Mouse (Mus musculus): Measurements from ENCODE around the gene Mbd6. TPM values are rescaled to one million over a fixed set of nuclear protein-coding genes. Genes with fewer than 3 reads are reported as not detected.
A peak's percentile ranks its signal among the peaks of the same experiment; 100 is the strongest.

Mbd6 gene
- polyA plus RNA-seq, 1 experiment from 2014 or later, result 22.6 TPM

DNA sequence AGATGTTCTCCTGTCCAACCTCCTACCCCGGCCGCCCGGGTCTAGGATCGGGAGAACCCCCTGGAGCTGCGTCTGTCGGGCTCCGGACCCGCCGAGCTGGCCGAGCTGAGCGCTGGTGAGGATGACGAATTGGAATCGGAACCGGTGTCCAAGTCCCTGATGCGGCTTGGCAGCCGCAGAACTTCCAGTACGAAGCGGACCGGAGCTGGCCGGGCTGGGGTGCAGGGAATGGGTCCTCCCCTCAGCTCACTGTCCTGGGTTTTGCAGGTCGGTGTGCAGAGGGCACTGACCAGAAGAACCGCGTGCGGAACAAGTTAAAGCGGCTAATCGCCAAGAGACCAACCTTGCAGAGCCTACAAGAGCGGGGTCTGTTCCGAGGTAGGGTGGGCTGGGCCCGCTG lies 38.0 kb upstream of the Mbd6 start:
- Histone ChIP-seq H3K4me3 (ENCODE audit: low read depth, low read length) (peak overlapping the region; percentile 28), H3K4me2 (ENCODE audit: low read depth, low read length, severe bottlenecking) (peak overlapping the region; percentile 57), H3K36me3 (ENCODE audit: control insufficient read depth, insufficient read depth, low read length) (no peaks in the 10 kb centered on the region), H3K27ac (ENCODE audit: low read depth, low read length) (no peak overlapping the region), H3K4me1 (replicated peaks; ENCODE audit: control insufficient read depth, insufficient read depth, low read length) (peaks cover 11% of the 10 kb centered on the region), H3K27me3 (ENCODE audit: control insufficient read depth, insufficient read depth, low read length) (peaks cover 53% of the 10 kb centered on the region), H3K9ac (ENCODE audit: low read length) (peak overlapping the region; percentile 29), H3K9me3 (ENCODE audit: control insufficient read depth, low read length) (no peaks in the 10 kb centered on the region; the same call in 1 of the 2 replicates)
- no peak for ATAC-seq (replicated peaks; ENCODE audit: low FRiP score)
- 5% methylated on average over 29 of the region's 29 CpGs for WGBS
- DNase-seq (ENCODE audit: low spot score), result no peak

DNA sequence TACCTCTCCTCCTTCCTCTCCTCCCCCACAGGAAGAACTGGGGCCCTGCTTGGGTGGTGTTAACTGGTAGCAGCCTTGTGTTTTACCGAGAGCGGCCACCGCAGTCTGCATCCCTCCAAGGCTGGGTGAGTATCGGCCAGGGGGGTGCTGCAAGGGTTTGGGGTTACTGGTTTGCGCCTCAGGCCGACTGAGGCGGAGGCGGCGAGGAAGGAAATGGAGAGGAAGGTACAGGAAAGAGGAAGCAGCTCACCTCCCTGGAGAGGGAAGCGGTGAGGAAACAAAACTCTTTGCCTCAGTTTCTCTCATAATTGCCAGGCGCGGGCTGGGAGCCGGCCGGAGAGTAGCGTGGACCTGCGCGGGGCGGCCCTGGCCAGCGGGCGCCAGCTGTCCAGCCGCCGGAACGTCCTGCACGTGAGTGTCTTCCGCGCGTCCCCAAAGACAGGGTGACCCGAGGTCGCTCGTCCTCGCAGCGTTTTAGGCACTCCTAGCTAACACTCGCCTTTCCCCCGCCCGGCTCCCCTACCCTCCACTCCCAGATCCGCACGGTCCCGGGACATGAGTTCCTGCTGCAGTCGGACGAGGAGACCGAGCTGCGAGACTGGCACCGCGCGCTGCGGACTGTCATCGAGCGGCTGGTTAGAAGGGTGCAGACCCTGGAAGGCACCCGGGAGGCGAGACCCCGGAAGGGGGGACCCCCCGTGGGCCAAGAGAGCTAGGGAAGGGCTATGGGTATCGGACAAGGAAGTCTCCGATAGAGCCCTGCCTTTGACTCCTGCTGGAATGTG lies 37.4 kb upstream of the Mbd6 start:
- no peaks in the 10 kb centered on the region for H3K36me3 ChIP-seq (ENCODE audit: control insufficient read depth, insufficient read depth, low read length)
- H3K9me3 ChIP-seq (ENCODE audit: control insufficient read depth, low read length), result no peaks in the 10 kb centered on the region; the same call in 1 of the 2 replicates
- peak overlapping the region; percentile 28 for H3K4me3 ChIP-seq (ENCODE audit: low read depth, low read length)
- H3K27me3 ChIP-seq (ENCODE audit: control insufficient read depth, insufficient read depth, low read length), result peaks cover 53% of the 10 kb centered on the region
- peak; percentile 71 for DNase-seq (ENCODE audit: low spot score)
- H3K9ac ChIP-seq (ENCODE audit: low read length), result peak overlapping the region; percentile 29
- WGBS, result under 1% methylated on average over 54 of the region's 54 CpGs
- H3K4me2 ChIP-seq (ENCODE audit: low read depth, low read length, severe bottlenecking), result peak overlapping the region; percentile 57
- H3K4me1 ChIP-seq (replicated peaks; ENCODE audit: control insufficient read depth, insufficient read depth, low read length), result peaks cover 11% of the 10 kb centered on the region
- 0 out of 2 replicates have a peak, but pooled peaks have one; percentile 32 for ATAC-seq (replicated peaks; ENCODE audit: low FRiP score)
- H3K27ac ChIP-seq (ENCODE audit: low read depth, low read length), result no peak overlapping the region

DNA sequence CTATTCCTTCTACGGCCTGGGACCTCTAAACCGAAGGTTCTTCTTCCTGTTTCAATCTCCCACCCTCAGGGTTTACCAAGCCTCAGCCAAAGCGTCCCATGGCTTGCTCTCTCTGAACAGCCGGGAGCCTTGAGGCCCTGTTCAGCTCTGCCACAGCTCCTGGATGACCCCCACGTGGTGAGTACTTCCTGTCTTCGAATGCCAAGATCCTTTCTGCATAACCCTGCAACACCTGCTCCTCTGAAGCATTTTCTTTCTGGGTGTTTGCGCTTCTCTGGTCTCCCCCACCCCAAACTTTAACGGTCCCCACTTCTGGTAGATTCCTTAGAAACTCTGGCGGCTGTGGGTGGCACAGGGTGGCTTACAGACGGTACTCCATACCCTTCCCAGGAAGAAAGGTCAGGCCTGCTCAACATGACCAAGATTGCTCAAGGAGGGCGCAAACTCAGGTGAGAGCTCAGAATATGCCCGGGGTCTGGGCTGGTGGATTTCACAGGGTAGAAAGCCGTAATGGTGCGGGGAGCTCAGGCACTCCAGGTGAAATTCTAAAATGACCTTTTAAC lies 36.7 kb upstream of the Mbd6 start:
- Histone ChIP-seq H3K4me3 (ENCODE audit: low read depth, low read length) (0 out of 2 replicates have a peak overlapping the region, but pooled peaks have one; percentile 28), H3K36me3 (ENCODE audit: control insufficient read depth, insufficient read depth, low read length) (no peaks in the 10 kb centered on the region), H3K27ac (ENCODE audit: low read depth, low read length) (no peak overlapping the region), H3K9ac (ENCODE audit: low read length) (peak overlapping the region; percentile 29), H3K4me1 (replicated peaks; ENCODE audit: control insufficient read depth, insufficient read depth, low read length) (peaks cover 11% of the 10 kb centered on the region), H3K4me2 (ENCODE audit: low read depth, low read length, severe bottlenecking) (no peak overlapping the region), H3K27me3 (ENCODE audit: control insufficient read depth, insufficient read depth, low read length) (peaks cover 53% of the 10 kb centered on the region), H3K9me3 (ENCODE audit: control insufficient read depth, low read length) (no peaks in the 10 kb centered on the region; the same call in 1 of the 2 replicates)
- WGBS, result 25% methylated on average over 14 of the region's 14 CpGs
- ATAC-seq (replicated peaks; ENCODE audit: low FRiP score) (no peak), DNase-seq (ENCODE audit: low spot score) (no peak)

DNA sequence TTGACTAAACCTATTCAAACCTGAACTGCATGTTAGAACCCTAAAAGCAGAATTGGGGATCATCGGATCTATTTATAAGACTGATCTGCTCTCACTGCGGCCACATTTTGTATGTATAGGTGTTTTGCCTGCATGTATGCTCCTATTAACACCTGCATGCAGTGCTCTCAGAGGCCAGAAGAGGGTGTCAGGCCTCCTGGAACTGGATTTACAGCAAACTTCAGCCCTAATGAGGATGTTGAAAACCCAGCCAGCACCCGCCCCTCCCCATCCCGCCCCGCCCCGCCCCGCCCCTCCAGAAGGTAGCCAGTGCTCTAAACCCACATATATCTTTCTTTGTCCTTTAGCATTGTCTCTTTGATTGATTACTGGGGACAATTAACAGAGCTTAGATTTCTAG lies 35.7 kb upstream of the Mbd6 start:
- WGBS, result 9% methylated on average over 7 of the region's 7 CpGs
- H3K36me3 ChIP-seq (ENCODE audit: control insufficient read depth, insufficient read depth, low read length), result no peaks in the 10 kb centered on the region
- no peak overlapping the region for H3K27ac ChIP-seq (ENCODE audit: low read depth, low read length)
- H3K4me3 ChIP-seq (ENCODE audit: low read depth, low read length), result no peak overlapping the region
- no peak overlapping the region for H3K4me2 ChIP-seq (ENCODE audit: low read depth, low read length, severe bottlenecking)
- H3K9ac ChIP-seq (ENCODE audit: low read length), result no peak overlapping the region
- H3K9me3 ChIP-seq (ENCODE audit: control insufficient read depth, low read length), result no peaks in the 10 kb centered on the region; the same call in 1 of the 2 replicates
- DNase-seq (ENCODE audit: low spot score), result peak; percentile 70
- ATAC-seq (replicated peaks; ENCODE audit: low FRiP score), result no peak
- peaks cover 11% of the 10 kb centered on the region for H3K4me1 ChIP-seq (replicated peaks; ENCODE audit: control insufficient read depth, insufficient read depth, low read length)
- H3K27me3 ChIP-seq (ENCODE audit: control insufficient read depth, insufficient read depth, low read length), result peaks cover 51% of the 10 kb centered on the region

DNA sequence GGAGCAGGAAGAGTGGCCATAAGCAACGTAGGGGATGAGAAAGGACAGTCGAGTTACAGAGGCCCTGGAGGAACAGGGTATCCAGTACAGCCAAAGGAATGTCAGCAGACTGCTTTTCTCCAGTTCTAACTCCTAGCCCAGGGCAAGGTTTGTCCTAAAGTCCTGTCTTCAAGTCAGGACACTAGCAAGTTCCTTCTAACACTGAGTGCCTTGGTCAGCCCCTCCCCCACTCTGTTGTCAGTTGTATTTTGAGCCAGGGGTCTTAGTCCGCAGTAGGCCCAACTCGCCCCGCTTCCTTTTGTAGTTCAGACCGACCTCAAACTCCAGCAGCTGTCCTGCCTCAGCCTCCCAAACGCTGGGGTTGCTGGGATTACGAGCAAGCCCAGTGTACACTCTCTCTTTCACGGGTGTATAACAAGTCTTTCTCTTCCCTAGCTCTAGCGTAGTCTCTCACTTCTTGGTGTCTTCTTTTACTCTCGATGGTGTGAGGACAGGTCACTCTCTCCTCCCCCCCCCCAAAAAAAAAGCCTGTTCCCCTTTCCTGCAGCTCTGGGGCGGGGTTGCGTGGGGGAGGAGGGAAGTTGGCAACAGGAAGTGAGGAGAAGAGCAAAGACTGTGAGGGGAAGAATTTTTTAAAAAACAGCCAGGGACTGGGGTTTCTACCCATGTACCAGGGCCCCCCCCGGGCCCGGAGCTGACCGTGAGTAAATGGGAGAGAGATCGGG lies 34.5 kb upstream of the Mbd6 start:
- H3K9me3 ChIP-seq (ENCODE audit: control insufficient read depth, low read length), result no peaks in the 10 kb centered on the region; the same call in 1 of the 2 replicates
- H3K27me3 ChIP-seq (ENCODE audit: control insufficient read depth, insufficient read depth, low read length), result peaks cover 43% of the 10 kb centered on the region
- peaks cover 11% of the 10 kb centered on the region for H3K4me1 ChIP-seq (replicated peaks; ENCODE audit: control insufficient read depth, insufficient read depth, low read length)
- no peak overlapping the region for H3K27ac ChIP-seq (ENCODE audit: low read depth, low read length)
- H3K4me2 ChIP-seq (ENCODE audit: low read depth, low read length, severe bottlenecking), result no peak overlapping the region
- DNase-seq (ENCODE audit: low spot score) (no peak), ATAC-seq (replicated peaks; ENCODE audit: low FRiP score) (no peak)
- 80% methylated on average over 17 of the region's 17 CpGs for WGBS
- no peak overlapping the region for H3K9ac ChIP-seq (ENCODE audit: low read length)
- H3K4me3 ChIP-seq (ENCODE audit: low read depth, low read length), result no peak overlapping the region
- H3K36me3 ChIP-seq (ENCODE audit: control insufficient read depth, insufficient read depth, low read length), result no peaks in the 10 kb centered on the region

DNA sequence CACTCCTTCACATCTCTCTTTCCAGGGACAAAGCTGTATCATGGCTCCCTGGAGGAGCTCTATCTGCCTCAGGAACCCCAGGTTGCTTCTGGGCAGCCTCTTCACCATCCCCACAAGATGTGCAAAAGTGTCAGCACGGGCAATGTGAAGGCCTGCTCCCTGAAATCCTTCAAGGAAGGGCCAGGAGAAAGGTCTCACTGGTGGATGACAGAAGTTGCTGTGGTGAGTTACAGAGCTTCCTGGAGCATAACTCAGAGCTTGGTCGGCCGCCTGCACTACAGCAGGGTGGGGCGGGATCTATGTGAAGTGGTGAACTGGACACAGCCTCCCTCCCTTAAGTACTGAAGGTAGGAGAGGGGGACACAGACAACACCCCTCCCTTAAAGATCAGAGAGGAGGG lies 33.9 kb upstream of the Mbd6 start:
- DNase-seq (ENCODE audit: low spot score) (no peak), ATAC-seq (replicated peaks; ENCODE audit: low FRiP score) (no peak)
- no peaks in the 10 kb centered on the region; the same call in 1 of the 2 replicates for H3K9me3 ChIP-seq (ENCODE audit: control insufficient read depth, low read length)
- H3K4me1 ChIP-seq (replicated peaks; ENCODE audit: control insufficient read depth, insufficient read depth, low read length), result peaks cover 11% of the 10 kb centered on the region
- WGBS, result 85% methylated on average over 4 of the region's 4 CpGs
- no peak overlapping the region for H3K27ac ChIP-seq (ENCODE audit: low read depth, low read length)
- no peak overlapping the region for H3K4me2 ChIP-seq (ENCODE audit: low read depth, low read length, severe bottlenecking)
- no peak overlapping the region for H3K9ac ChIP-seq (ENCODE audit: low read length)
- no peak overlapping the region for H3K4me3 ChIP-seq (ENCODE audit: low read depth, low read length)
- peaks cover 37% of the 10 kb centered on the region for H3K27me3 ChIP-seq (ENCODE audit: control insufficient read depth, insufficient read depth, low read length)
- H3K36me3 ChIP-seq (ENCODE audit: control insufficient read depth, insufficient read depth, low read length), result no peaks in the 10 kb centered on the region

DNA sequence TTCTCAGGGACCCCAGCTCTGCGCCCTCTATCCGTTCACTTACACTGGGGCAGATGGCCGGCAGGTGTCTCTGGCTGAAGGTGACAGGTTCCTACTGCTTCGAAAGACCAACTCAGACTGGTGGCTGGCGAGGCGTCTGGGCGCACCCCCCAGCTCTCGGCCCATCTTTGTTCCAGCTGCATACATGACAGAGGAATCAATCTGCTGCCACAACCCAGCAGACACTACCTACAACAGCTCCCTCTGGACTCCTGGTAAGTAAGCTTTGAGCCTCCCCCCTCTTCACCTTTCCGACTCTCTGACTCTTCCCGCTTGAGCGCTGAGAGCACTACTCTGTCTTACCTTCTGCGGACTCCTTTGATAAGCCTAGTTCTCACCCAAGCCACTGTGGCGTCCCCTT lies 33.4 kb upstream of the Mbd6 start:
- H3K4me1 ChIP-seq (replicated peaks; ENCODE audit: control insufficient read depth, insufficient read depth, low read length), result peaks cover 11% of the 10 kb centered on the region
- H3K27ac ChIP-seq (ENCODE audit: low read depth, low read length), result no peak overlapping the region
- no peak for DNase-seq (ENCODE audit: low spot score)
- no peaks in the 10 kb centered on the region; the same call in 1 of the 2 replicates for H3K9me3 ChIP-seq (ENCODE audit: control insufficient read depth, low read length)
- H3K27me3 ChIP-seq (ENCODE audit: control insufficient read depth, insufficient read depth, low read length), result peaks cover 32% of the 10 kb centered on the region
- WGBS, result 68% methylated on average over 13 of the region's 13 CpGs
- no peak overlapping the region for H3K9ac ChIP-seq (ENCODE audit: low read length)
- no peak overlapping the region for H3K4me3 ChIP-seq (ENCODE audit: low read depth, low read length)
- no peaks in the 10 kb centered on the region for H3K36me3 ChIP-seq (ENCODE audit: control insufficient read depth, insufficient read depth, low read length)
- H3K4me2 ChIP-seq (ENCODE audit: low read depth, low read length, severe bottlenecking), result no peak overlapping the region
- no peak for ATAC-seq (replicated peaks; ENCODE audit: low FRiP score)

DNA sequence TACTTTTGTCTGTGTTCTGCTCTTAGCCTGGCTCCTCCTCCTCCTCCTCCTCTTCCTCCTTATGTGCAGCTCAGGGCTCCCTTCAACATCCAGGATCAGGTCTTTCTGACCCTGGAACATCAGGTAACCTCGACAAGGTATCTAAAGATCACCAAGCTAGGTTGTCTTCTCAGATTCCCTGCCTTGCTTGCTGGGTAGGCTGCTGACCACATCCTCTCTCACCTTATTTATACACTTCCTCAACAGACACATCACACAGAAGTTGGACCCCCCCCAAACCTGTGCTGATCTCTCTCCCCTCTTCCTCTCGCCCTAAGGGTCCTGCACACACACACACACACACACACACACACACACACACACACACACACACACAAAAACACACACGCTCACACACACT lies 32.8 kb upstream of the Mbd6 start, which contains the start of gene Arhgap9:
Gene Arhgap9, plus strand, starts transcription at position 344 of the 400 bp plus-strand sequence.
- no peak within 1 kb of the TSS for H3K9ac ChIP-seq (ENCODE audit: low read length)
- H3K4me3 ChIP-seq (ENCODE audit: low read depth, low read length), result no peak within 1 kb of the TSS
- peaks cover 8% of the 10 kb centered on the region for H3K4me1 ChIP-seq (replicated peaks; ENCODE audit: control insufficient read depth, insufficient read depth, low read length)
- H3K36me3 ChIP-seq (ENCODE audit: control insufficient read depth, insufficient read depth, low read length), result no peaks in the 10 kb centered on the region
- H3K9me3 ChIP-seq (ENCODE audit: control insufficient read depth, low read length), result no peaks in the 10 kb centered on the region
- H3K4me2 ChIP-seq (ENCODE audit: low read depth, low read length, severe bottlenecking), result no peak within 1 kb of the TSS
- H3K27ac ChIP-seq (ENCODE audit: low read depth, low read length), result no peak within 1 kb of the TSS
- H3K27me3 ChIP-seq (ENCODE audit: control insufficient read depth, insufficient read depth, low read length), result peaks cover 26% of the 10 kb centered on the region
- WGBS, result 81% methylated on average over 3 of the region's 3 CpGs
- DNase-seq (ENCODE audit: low spot score) (no peak), ATAC-seq (replicated peaks; ENCODE audit: low FRiP score) (no peak)
